Mouse (Mus musculus) cerebral cortex, adult 2 months (tissue): Measurements from ENCODE around the gene Pou2f2.

Experiments
- WGBS: fragments of 180-500 bp; shearing (Covaris S2); methylation state at CpG from one replicate; pipeline ENCODE4 v1.1.7; 2018; 5-methylcytosine and 5-hydroxymethylcytosine counted together

Gene Pou2f2

GRCm38 (mm10) chr7:25067909-25068656 lies 111.4 kb downstream of the Pou2f2 start:
- 74% methylated on average over 22 of the region's 22 CpGs for WGBS

GRCm38 (mm10) chr7:25067338-25067737 lies 112.2 kb downstream of the Pou2f2 start:
- 91% methylated on average over 7 of the region's 7 CpGs for WGBS

GRCm38 (mm10) chr7:25063900-25064299 lies 115.6 kb downstream of the Pou2f2 start:
- 52% methylated on average over 8 of the region's 8 CpGs for WGBS

DNA sequence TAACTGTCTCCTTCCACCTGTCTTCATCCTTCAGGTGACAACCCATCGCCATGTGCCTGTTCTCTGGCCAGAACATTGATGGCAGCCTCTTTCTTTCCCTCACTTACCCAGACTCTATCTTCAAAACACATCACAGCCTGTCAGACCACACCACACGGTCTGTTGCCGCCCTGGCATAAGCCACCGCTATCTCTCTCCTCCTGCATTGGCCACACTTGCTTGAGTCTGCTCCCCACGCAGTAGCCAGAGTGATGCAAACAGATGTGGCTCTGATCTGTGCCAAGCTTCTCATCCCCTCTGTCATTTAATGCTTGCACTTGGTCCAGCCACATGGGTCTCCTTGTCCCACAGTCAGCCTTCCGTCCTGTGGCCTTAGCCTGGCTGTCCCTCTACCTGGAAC lies 116.2 kb downstream of the Pou2f2 start:
- WGBS, result 64% methylated on average over 6 of the region's 6 CpGs

DNA sequence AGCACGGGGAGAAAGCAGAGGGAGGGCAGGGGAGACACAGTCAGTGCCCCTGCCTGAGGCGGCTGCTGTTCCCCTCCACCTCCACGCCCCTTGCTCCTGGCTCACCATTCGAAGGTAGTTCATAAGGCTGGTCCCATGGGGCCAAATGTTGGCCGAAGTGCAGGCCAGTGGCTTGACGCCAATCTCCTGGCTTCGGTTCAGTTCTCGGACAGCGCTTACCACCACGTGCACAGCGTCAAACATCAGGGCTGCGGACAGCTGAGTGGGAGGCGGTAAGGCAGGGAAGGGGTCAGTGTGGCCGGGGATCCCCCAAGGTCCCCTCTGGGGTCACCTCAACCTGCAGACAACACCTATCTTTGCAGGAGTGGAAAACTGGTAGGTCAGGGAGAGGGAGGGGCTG lies 120.7 kb downstream of the Pou2f2 start:
- 86% methylated on average over 14 of the region's 14 CpGs for WGBS

GRCm38 (mm10) chr7:25058394-25058793 lies 121.1 kb downstream of the Pou2f2 start:
- 91% methylated on average over 8 of the region's 8 CpGs for WGBS

- 93% methylated on average over 5 of the region's 5 CpGs for WGBS
These were observed 121.6 kb downstream of the Pou2f2 start for GRCm38 (mm10) chr7:25057888-25058287.

- WGBS, result 65% methylated on average over 4 of the region's 4 CpGs
These were observed 122.6 kb downstream of the Pou2f2 start for GRCm38 (mm10) chr7:25056951-25057350.

- 85% methylated on average over 3 of the region's 3 CpGs for WGBS
These were observed 126.9 kb downstream of the Pou2f2 start for GRCm38 (mm10) chr7:25052587-25052986.

- 50% methylated on average over 16 of the region's 16 CpGs for WGBS
These were observed 130.1 kb downstream of the Pou2f2 start for GRCm38 (mm10) chr7:25049295-25049930.

GRCm38 (mm10) chr7:25047363-25047762 lies 132.2 kb downstream of the Pou2f2 start:
- 30% methylated on average over 8 of the region's 8 CpGs for WGBS

- 92% methylated on average over 7 of the region's 7 CpGs for WGBS
These were observed 134.9 kb downstream of the Pou2f2 start for GRCm38 (mm10) chr7:25044599-25044998.

- 66% methylated on average over 12 of the region's 12 CpGs for WGBS
These were observed 137.6 kb downstream of the Pou2f2 start for GRCm38 (mm10) chr7:25041921-25042320.
